Mouse (Mus musculus) embryonic facial prominence, embryonic 10.5 days (tissue): ENCODE measurements around the gene Cd200r2. TPM values are rescaled to one million over a fixed set of nuclear protein-coding genes. Genes with fewer than 3 reads are reported as not detected.
"Not testable (repeated sequence)": the region's sequence is repeated elsewhere in the genome, so short reads cannot be mapped to it uniquely, and the experiment has no call there.

ENCODE experiments used
- DNase-seq: peaks from one replicate; pipeline ENCODE4 v3.0.0-alpha.2; 2017; ENCODE audit warnings: low spot score
- H3K27ac ChIP-seq: fragments of 300-500 bp; sonication (generic); replicated peaks from 2 replicates; pipeline ENCODE4 v1.5.1; 2016; ENCODE audit warnings: mild to moderate bottlenecking
- H3K27me3 ChIP-seq: fragments of 300-500 bp; sonication (generic); replicated peaks from 2 replicates; pipeline ENCODE4 v1.6.1; 2016; ENCODE audit warnings: low read depth, mild to moderate bottlenecking; ENCODE audit not compliant: poor library complexity, severe bottlenecking
- H3K36me3 ChIP-seq: fragments of 300-500 bp; sonication (generic); replicated peaks from 2 replicates; pipeline ENCODE4 v1.6.1; 2016; ENCODE audit warnings: mild to moderate bottlenecking, moderate library complexity
- H3K4me1 ChIP-seq: fragments of 300-500 bp; sonication (generic); 2 replicates; pipeline ENCODE4 v1.6.1; 2016
- H3K4me3 ChIP-seq: fragments of 300-500 bp; sonication (generic); 2 replicates; pipeline ENCODE4 v1.5.1; 2016; ENCODE audit warnings: mild to moderate bottlenecking, moderate library complexity
- H3K9me3 ChIP-seq: fragments of 300-500 bp; sonication (generic); 2 replicates; pipeline ENCODE4 v1.6.1; 2016; ENCODE audit warnings: mild to moderate bottlenecking
- WGBS: fragments of 180-500 bp; shearing (Covaris S2); methylation state at CpG from one replicate; pipeline ENCODE4 v1.1.7; 2016; 5-methylcytosine and 5-hydroxymethylcytosine counted together
- polyA plus RNA-seq: library from polyadenylated mRNA; unstranded; fragments of >200 nt; fragmentation: Nextera tagmentation; extraction: Ambion mirVana; gene quantifications from 2 replicates; pipeline ENCODE4 v1.2.1, GENCODE M21; 2016

Cd200r2 gene
- not detected in 2 replicates for polyA plus RNA-seq

GRCm38 (mm10) chr16:44866797-44867196 lies at the start of gene Cd200r2:
Gene Cd200r2, plus strand, starts transcription at chr16:44867097.
- H3K27me3 ChIP-seq: no peaks in the 10 kb centered on the region
- no peaks in the 10 kb centered on the region for H3K9me3 ChIP-seq
- no peak within 1 kb of the TSS for H3K27ac ChIP-seq
- H3K4me3 ChIP-seq: no peak within 1 kb of the TSS
- H3K4me1 ChIP-seq: no peaks in the 10 kb centered on the region
- H3K36me3 ChIP-seq: no peaks in the 10 kb centered on the region
- DNase-seq: no peak
- 86% methylated on average over 2 of the region's 2 CpGs for WGBS

- Histone ChIP-seq H3K27me3 (no peaks in the 10 kb centered on the region), H3K4me1 (no peaks in the 10 kb centered on the region), H3K4me3 (no peak overlapping the region), H3K9me3 (no peaks in the 10 kb centered on the region), H3K36me3 (no peaks in the 10 kb centered on the region), H3K27ac (no peak overlapping the region)
- no peak for DNase-seq
- 50% methylated on average over 1 of the region's 1 CpGs for WGBS
These were observed 48.9 kb upstream of the Cd200r2 start for GRCm38 (mm10) chr16:44818010-44818409.

- 83% methylated on average over 4 of the region's 4 CpGs for WGBS
- H3K4me3 ChIP-seq: no peak overlapping the region
- no peak for DNase-seq
These were observed 46.4 kb upstream of the Cd200r2 start for GRCm38 (mm10) chr16:44820545-44820944.

GRCm38 (mm10) chr16:44832286-44832685 lies 34.6 kb upstream of the Cd200r2 start:
- DNase-seq: no peak
- WGBS: 86% methylated on average over 3 of the region's 3 CpGs
- no peaks in the 10 kb centered on the region for H3K36me3 ChIP-seq
- no peaks in the 10 kb centered on the region for H3K4me1 ChIP-seq
- no peaks in the 10 kb centered on the region for H3K9me3 ChIP-seq
- H3K27ac ChIP-seq: no peak overlapping the region
- H3K4me3 ChIP-seq: no peak overlapping the region
- H3K27me3 ChIP-seq: no peaks in the 10 kb centered on the region

More at GRCm38 (mm10) chr16:44820545-44820944, 46.4 kb upstream of the Cd200r2 start:
- Histone ChIP-seq H3K27ac (no peak overlapping the region), H3K36me3 (no peaks in the 10 kb centered on the region), H3K9me3 (no peaks in the 10 kb centered on the region), H3K27me3 (no peaks in the 10 kb centered on the region), H3K4me1 (no peaks in the 10 kb centered on the region)

- H3K4me3 ChIP-seq, H3K9me3 ChIP-seq, DNase-seq, H3K27me3 ChIP-seq, H3K4me1 ChIP-seq, H3K36me3 ChIP-seq, H3K27ac ChIP-seq: not testable (repeated sequence)
- 30% methylated on average over 2 of the region's 2 CpGs for WGBS
These were observed 33.7 kb upstream of the Cd200r2 start for GRCm38 (mm10) chr16:44833189-44833588.

- WGBS: 87% methylated on average over 1 of the region's 1 CpGs
- Histone ChIP-seq H3K9me3 (no peaks in the 10 kb centered on the region), H3K27ac (no peak overlapping the region), H3K4me1 (no peaks in the 10 kb centered on the region), H3K4me3 (no peak overlapping the region), H3K27me3 (no peaks in the 10 kb centered on the region), H3K36me3 (no peaks in the 10 kb centered on the region)
- no peak for DNase-seq
These were observed 8.3 kb downstream of the Cd200r2 start for GRCm38 (mm10) chr16:44875178-44875577.

- no peak overlapping the region for H3K27ac ChIP-seq
- WGBS: 76% methylated on average over 5 of the region's 5 CpGs
- no peaks in the 10 kb centered on the region for H3K36me3 ChIP-seq
- H3K4me3 ChIP-seq: no peak overlapping the region
- H3K9me3 ChIP-seq: no peaks in the 10 kb centered on the region
- DNase-seq: no peak
- no peaks in the 10 kb centered on the region for H3K27me3 ChIP-seq
- no peaks in the 10 kb centered on the region for H3K4me1 ChIP-seq
These were observed 9.7 kb downstream of the Cd200r2 start for GRCm38 (mm10) chr16:44876625-44877024.

- Histone ChIP-seq H3K4me1 (no peaks in the 10 kb centered on the region), H3K27ac (no peak overlapping the region), H3K27me3 (no peaks in the 10 kb centered on the region), H3K4me3 (no peak overlapping the region), H3K9me3 (no peaks in the 10 kb centered on the region), H3K36me3 (no peaks in the 10 kb centered on the region)
- 86% methylated on average over 6 of the region's 6 CpGs for WGBS
- DNase-seq: no peak
These were observed 10.7 kb downstream of the Cd200r2 start for GRCm38 (mm10) chr16:44877595-44877994.

- Histone ChIP-seq H3K9me3 (no peaks in the 10 kb centered on the region), H3K27me3 (no peaks in the 10 kb centered on the region), H3K27ac (no peak overlapping the region), H3K4me1 (no peaks in the 10 kb centered on the region), H3K4me3 (no peak overlapping the region), H3K36me3 (no peaks in the 10 kb centered on the region)
- DNase-seq: no peak
- 62% methylated on average over 1 of the region's 1 CpGs for WGBS
These were observed 23.9 kb downstream of the Cd200r2 start for GRCm38 (mm10) chr16:44890814-44891213.

- Histone ChIP-seq H3K36me3 (no peaks in the 10 kb centered on the region), H3K27me3 (no peaks in the 10 kb centered on the region), H3K4me1 (no peaks in the 10 kb centered on the region), H3K4me3 (no peak overlapping the region), H3K9me3 (no peaks in the 10 kb centered on the region), H3K27ac (no peak overlapping the region)
- DNase-seq: no peak
- 96% methylated on average over 1 of the region's 1 CpGs for WGBS
These were observed 65.1 kb downstream of the Cd200r2 start for GRCm38 (mm10) chr16:44932016-44932415.

GRCm38 (mm10) chr16:44943468-44943867 lies 76.6 kb downstream of the Cd200r2 start, which contains the start of gene Cd200r3:
Gene Cd200r3, plus strand, starts transcription at chr16:44943678.
- no peak for DNase-seq
- Histone ChIP-seq H3K4me1 (no peaks in the 10 kb centered on the region), H3K9me3 (no peaks in the 10 kb centered on the region), H3K36me3 (no peaks in the 10 kb centered on the region), H3K27me3 (no peaks in the 10 kb centered on the region), H3K27ac (no peak within 1 kb of the TSS), H3K4me3 (no peak within 1 kb of the TSS)
- 76% methylated on average over 3 of the region's 3 CpGs for WGBS

- Histone ChIP-seq H3K4me1 (no peaks in the 10 kb centered on the region), H3K36me3 (no peaks in the 10 kb centered on the region), H3K27ac (no peak overlapping the region), H3K9me3 (no peaks in the 10 kb centered on the region), H3K4me3 (no peak overlapping the region), H3K27me3 (no peaks in the 10 kb centered on the region)
- WGBS: 83% methylated on average over 4 of the region's 4 CpGs
- no peak for DNase-seq
These were observed 84.6 kb downstream of the Cd200r2 start for GRCm38 (mm10) chr16:44951360-44952114.

- 88% methylated on average over 2 of the region's 2 CpGs for WGBS
These were observed 95.4 kb downstream of the Cd200r2 start for GRCm38 (mm10) chr16:44962296-44962695.

More at GRCm38 (mm10) chr16:44962296-44962695, 95.4 kb downstream of the Cd200r2 start:
- no peak for DNase-seq
- no peaks in the 10 kb centered on the region for H3K4me1 ChIP-seq
- no peaks in the 10 kb centered on the region for H3K36me3 ChIP-seq
- no peak overlapping the region for H3K27ac ChIP-seq
- no peak overlapping the region for H3K4me3 ChIP-seq
- no peaks in the 10 kb centered on the region; the same call in 1 of the 2 replicates for H3K27me3 ChIP-seq
- no peaks in the 10 kb centered on the region for H3K9me3 ChIP-seq
